Mouse (Mus musculus): Measurements from ENCODE around the gene Pptc7. TPM values are rescaled to one million over a fixed set of nuclear protein-coding genes. Genes with fewer than 3 reads are reported as not detected.

The Pptc7 gene
- total RNA-seq, 2 experiments from 2014 or later = 2.9 to 4.0 TPM

DNA sequence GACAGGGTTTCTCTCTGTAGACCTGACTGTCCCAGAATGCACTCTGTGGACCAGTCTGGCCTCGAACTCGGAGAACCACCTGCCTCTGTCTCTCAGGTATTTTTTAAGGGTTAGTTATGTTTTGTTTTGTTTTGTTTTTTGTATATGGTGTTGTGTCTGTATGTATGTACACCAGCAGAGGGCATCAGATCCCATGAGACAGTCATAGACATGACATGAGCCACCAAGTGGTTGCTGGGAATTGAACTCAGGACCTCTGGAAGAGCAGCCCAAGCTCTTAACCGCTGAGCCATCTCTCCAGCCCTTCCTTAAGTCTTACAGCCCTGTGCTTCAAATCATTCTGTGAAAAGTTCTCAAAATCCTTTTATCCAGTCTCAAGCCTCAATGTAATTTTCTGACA lies 19.0 kb upstream of the Pptc7 start:
- no peak for ATAC-seq (replicated peaks; ENCODE audit: low FRiP score, poor library complexity, severe bottlenecking)

GRCm38 (mm10) chr5:122265942-122266341 lies 18.2 kb upstream of the Pptc7 start:
- ATAC-seq (replicated peaks; ENCODE audit: low FRiP score, poor library complexity, severe bottlenecking) = no peak

- no peak for ATAC-seq (replicated peaks; ENCODE audit: low FRiP score, poor library complexity, severe bottlenecking)
These were observed 17.0 kb upstream of the Pptc7 start for GRCm38 (mm10) chr5:122267136-122267535.

DNA sequence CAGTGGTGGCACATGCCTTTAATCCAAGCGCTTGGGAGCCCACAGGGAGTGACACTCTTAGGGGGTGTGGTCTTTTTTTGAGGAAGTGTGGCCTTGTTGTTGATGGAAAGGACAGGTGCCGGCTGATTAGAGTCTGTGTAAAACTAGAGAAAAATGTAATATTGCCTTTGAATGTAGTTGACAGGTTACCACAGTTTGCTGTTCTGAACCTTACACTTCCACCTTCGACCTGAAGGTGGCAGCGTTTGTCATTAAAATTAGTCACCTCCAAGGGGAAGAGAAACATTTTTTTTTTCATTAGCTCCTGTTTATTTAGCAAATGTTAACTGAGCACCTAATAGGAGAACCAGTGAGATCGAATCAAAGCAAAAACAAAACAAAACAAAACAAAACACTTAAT lies 16.3 kb upstream of the Pptc7 start:
- no peak for ATAC-seq (replicated peaks; ENCODE audit: low FRiP score, poor library complexity, severe bottlenecking)

- ATAC-seq (replicated peaks; ENCODE audit: low FRiP score, poor library complexity, severe bottlenecking) = no peak
These were observed 15.1 kb upstream of the Pptc7 start for GRCm38 (mm10) chr5:122268858-122269604.

GRCm38 (mm10) chr5:122272821-122273220 lies 11.3 kb upstream of the Pptc7 start:
- ATAC-seq (replicated peaks; ENCODE audit: low FRiP score, poor library complexity, severe bottlenecking) = no peak

DNA sequence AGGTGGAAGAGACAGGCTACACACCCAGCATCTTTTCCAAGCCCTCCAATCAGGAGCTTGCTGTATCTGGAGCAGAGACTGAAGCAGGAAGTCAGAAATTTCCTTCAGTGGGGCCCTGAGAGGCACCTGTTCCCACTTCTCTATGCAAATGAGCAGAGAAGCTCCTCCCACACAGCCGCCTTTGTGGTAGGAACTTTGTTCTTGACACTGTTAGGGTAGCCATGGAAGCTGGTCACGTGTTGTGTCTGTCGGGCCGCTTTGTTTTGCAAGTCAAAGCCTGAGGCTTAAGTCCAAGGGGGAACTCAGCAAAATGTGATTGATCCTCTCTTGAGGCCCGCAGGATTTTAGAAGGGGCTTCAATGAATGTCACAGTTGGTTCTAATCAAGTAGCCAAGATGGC lies 9.4 kb upstream of the Pptc7 start:
- no peak for ATAC-seq (replicated peaks; ENCODE audit: low FRiP score, poor library complexity, severe bottlenecking)

GRCm38 (mm10) chr5:122278946-122279345 lies 5.2 kb upstream of the Pptc7 start:
- ATAC-seq (replicated peaks; ENCODE audit: low FRiP score, poor library complexity, severe bottlenecking) = no peak

GRCm38 (mm10) chr5:122279799-122280421 lies 4.3 kb upstream of the Pptc7 start:
- ATAC-seq (replicated peaks; ENCODE audit: low FRiP score, poor library complexity, severe bottlenecking) = no peak

- no peak for ATAC-seq (replicated peaks; ENCODE audit: low FRiP score, poor library complexity, severe bottlenecking)
These were observed 3.7 kb upstream of the Pptc7 start for GRCm38 (mm10) chr5:122280422-122280826.

- no peak for ATAC-seq (replicated peaks; ENCODE audit: low FRiP score, poor library complexity, severe bottlenecking)
These were observed 3.2 kb upstream of the Pptc7 start for GRCm38 (mm10) chr5:122280827-122281462.

DNA sequence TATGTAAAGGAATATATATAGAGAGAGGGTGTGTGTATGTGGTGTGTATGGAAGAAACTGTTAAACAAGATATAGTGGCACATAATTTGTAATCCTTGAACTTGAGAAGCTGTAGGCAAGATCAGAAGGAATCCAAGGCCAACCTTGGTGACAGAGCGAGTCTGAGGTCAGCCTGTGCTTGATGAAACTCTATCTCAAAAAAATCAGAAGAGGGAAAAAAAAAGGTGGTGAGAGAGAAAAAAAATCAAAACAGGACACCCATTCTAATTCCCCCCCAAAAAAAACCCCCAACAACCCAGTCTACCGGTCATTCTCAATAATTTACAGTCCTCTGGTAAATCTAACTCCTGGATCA lies 360 bp upstream of the Pptc7 start:
- ATAC-seq (replicated peaks; ENCODE audit: low FRiP score, poor library complexity, severe bottlenecking) = 0 out of 2 replicates have a peak, but pooled peaks have one; percentile 6

- peak; percentile 60 for ATAC-seq (replicated peaks; ENCODE audit: low FRiP score, poor library complexity, severe bottlenecking)
These were observed 1.0 kb downstream of the Pptc7 start for GRCm38 (mm10) chr5:122285029-122285766.

- ATAC-seq (replicated peaks; ENCODE audit: low FRiP score, poor library complexity, severe bottlenecking) = no peak
These were observed 1.6 kb downstream of the Pptc7 start for GRCm38 (mm10) chr5:122285767-122286150.

DNA sequence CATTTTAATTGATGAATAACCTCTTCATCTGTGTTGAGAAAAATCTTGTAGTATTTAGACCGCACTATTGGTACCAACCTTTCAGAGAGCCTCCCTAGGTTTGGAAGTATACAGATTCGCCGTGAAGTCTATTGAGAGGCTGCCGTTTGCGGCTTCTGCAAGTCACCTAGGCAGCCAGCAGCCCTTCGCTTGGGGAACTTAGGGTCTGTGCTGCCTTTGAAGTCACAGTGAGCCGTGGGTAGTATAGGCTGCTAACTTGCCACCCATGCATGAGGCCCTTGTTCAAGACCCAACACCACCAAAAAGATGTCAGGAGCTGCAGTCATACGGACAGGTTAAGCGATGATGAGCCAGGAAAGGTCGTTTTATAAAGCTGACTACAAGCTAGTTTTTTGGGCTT lies 2.0 kb downstream of the Pptc7 start:
- ATAC-seq (replicated peaks; ENCODE audit: low FRiP score, poor library complexity, severe bottlenecking) = no peak

DNA sequence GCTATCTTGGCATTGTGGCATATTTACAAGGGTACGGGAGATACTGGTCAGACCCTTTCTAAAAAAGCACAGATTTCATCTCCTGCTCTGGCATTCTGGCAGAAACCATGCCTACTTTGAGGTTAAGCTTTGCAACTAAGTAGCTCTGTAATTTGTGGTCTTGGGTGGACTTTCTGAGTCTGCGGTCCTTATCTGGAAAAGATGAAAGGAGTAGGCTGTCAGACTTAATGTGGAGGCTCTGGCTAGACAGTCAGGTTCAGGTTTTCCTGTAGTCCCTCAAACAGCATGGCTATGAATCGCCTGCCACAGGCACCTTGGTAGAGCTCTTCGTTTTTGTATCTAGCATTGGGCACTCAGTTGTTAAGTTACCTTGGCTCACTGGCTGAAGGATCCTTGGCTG lies 2.9 kb downstream of the Pptc7 start:
- no peak for ATAC-seq (replicated peaks; ENCODE audit: low FRiP score, poor library complexity, severe bottlenecking)

DNA sequence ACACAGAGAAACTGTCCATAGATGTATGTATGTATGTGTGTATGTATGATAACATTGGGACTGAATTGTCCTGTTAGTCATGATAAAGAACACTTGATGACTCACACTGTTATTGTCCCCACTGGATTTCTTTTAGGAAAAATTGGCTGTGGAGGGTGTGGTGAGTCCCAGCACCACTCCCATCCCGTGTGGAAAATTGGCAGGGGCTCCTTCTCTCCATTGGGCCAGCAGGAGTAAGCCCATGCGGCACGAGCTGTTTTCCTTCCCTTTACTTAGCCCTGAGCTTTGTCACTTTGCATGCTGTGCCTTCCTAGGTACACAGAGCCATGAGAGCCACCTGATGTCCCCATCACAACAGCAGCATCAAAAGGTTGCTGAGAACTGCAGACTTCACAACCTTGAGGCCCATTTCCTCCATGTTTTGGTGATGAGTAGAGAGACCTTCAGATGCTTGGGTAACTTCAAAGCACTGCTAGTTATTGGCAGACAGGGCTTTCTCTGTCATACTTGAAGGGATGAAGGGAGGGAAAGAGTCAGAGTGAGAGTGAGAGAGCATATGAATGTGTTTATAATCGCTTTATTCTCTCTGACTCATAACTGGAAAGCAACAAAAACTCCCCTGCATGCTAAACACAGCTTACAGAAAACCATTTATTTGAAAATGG lies 4.1 kb downstream of the Pptc7 start:
- no peak for ATAC-seq (replicated peaks; ENCODE audit: low FRiP score, poor library complexity, severe bottlenecking)

DNA sequence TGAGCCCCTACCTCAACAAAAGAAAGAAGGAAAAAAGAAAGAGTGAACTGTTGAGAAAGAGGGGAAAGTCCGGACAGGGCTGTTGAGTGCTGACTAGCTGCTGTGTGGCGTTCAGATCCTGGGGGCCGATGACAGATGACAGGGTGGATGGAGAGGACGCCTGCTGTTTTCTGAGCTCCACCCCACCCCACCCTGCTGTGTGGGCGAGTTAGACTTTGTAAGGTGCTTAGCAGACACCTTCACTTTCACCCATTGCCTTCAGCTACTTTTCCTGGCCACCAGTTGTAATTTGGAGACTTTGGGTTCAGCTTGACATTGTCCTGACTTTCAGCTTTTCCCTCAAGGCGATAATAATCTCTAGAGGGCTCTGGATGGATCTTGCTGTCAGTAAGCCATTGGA lies 7.0 kb downstream of the Pptc7 start:
- peak; percentile 83 for ATAC-seq (replicated peaks; ENCODE audit: low FRiP score, poor library complexity, severe bottlenecking)

GRCm38 (mm10) chr5:122291553-122292339 lies 7.6 kb downstream of the Pptc7 start:
- peak; percentile 15; the same call in 1 of the 2 replicates for ATAC-seq (replicated peaks; ENCODE audit: low FRiP score, poor library complexity, severe bottlenecking)
